Mouse (Mus musculus) small intestine, adult 2 months (tissue): ENCODE data around the gene Bag3. TPM values are rescaled to one million over a fixed set of nuclear protein-coding genes. Genes with fewer than 3 reads are reported as not detected.

Experiments used
- H3K27ac ChIP-seq: fragments of 200-500 bp; 2 replicates; pipeline ENCODE4 v1.5.1; 2012; ENCODE audit warnings: low read depth, low read length, control low read depth, inconsistent platforms; ENCODE audit not compliant: insufficient read depth
- H3K27me3 ChIP-seq: fragments of 200-500 bp; 2 replicates; pipeline ENCODE4 v1.6.1; 2012; ENCODE audit warnings: mild to moderate bottlenecking, moderate library complexity, low read length, inconsistent platforms; ENCODE audit not compliant: control insufficient read depth, insufficient read depth
- H3K36me3 ChIP-seq: fragments of 200-500 bp; 2 replicates; pipeline ENCODE4 v1.6.1; 2012; ENCODE audit warnings: mild to moderate bottlenecking, low read length, control low read depth, inconsistent platforms; ENCODE audit not compliant: control insufficient read depth, insufficient read depth
- H3K4me1 ChIP-seq: fragments of 200-500 bp; 2 replicates; pipeline ENCODE4 v1.6.1; 2012; ENCODE audit warnings: low read length, inconsistent platforms, mixed read lengths; ENCODE audit not compliant: control insufficient read depth, insufficient read depth, insufficient read length
- H3K4me3 ChIP-seq: fragments of 200-500 bp; 2 replicates; pipeline ENCODE4 v1.5.1; 2012; ENCODE audit warnings: low read depth, mild to moderate bottlenecking, control low read depth, inconsistent platforms, low read length, moderate library complexity
- CTCF ChIP-seq: fragments of 200-500 bp; IDR thresholded peaks from 2 replicates; pipeline ENCODE4 v1.5.1; 2012; ENCODE audit warnings: low read depth, mild to moderate bottlenecking, control low read depth, inconsistent platforms, low read length, moderate library complexity, mixed read lengths; ENCODE audit not compliant: insufficient replicate concordance, insufficient read length; ENCODE audit errors: extremely low read depth
- POLR2A ChIP-seq: fragments of 200-500 bp; IDR thresholded peaks from 2 replicates; pipeline ENCODE4 v1.6.1; 2012; ENCODE audit warnings: low read depth, mild to moderate bottlenecking, control low read depth, inconsistent platforms, low read length, moderate library complexity
- WGBS: fragments of 180-500 bp; shearing (Covaris S2); methylation state at CpG from one replicate; pipeline ENCODE4 v1.1.7; 2018; 5-methylcytosine and 5-hydroxymethylcytosine counted together
- polyA plus RNA-seq: library from polyadenylated mRNA; depleted of rRNA; stranded (reverse); fragments of >200 nt; gene quantifications from 2 replicates; pipeline ENCODE4 v1.2.3, GENCODE M21; 2012

The Bag3 gene
- polyA plus RNA-seq, 1 experiment: 32.8 TPM

DNA sequence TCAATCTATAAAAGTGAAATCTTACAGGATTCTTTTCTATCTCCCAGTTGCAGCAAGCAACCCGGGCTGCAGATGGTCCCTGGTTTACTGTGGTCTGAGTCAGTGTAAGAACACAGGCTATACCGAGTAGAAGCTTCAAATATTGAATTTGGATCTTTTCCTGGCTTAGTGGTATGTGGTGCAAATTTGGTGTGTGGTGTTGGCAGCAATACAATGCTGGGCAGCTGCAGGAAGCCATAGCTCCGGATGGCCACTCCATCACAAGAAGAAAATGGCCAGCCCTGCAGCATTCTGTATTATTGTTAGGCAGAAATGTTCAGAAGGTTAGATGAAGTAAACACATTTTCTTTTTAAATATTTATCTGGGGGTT is 27.7 kb downstream of the Bag3 start:
- H3K27ac ChIP-seq: no peak overlapping the region
- peaks cover 17% of the 10 kb centered on the region for H3K36me3 ChIP-seq
- no peak for TF ChIP-seq POLR2A
- TF ChIP-seq CTCF: no peak
- WGBS: 52% methylated on average over 3 of the region's 3 CpGs
- no peak overlapping the region for H3K4me3 ChIP-seq
- peaks cover 7% of the 10 kb centered on the region; the same call in 1 of the 2 replicates for H3K4me1 ChIP-seq
- H3K27me3 ChIP-seq: no peaks in the 10 kb centered on the region

DNA sequence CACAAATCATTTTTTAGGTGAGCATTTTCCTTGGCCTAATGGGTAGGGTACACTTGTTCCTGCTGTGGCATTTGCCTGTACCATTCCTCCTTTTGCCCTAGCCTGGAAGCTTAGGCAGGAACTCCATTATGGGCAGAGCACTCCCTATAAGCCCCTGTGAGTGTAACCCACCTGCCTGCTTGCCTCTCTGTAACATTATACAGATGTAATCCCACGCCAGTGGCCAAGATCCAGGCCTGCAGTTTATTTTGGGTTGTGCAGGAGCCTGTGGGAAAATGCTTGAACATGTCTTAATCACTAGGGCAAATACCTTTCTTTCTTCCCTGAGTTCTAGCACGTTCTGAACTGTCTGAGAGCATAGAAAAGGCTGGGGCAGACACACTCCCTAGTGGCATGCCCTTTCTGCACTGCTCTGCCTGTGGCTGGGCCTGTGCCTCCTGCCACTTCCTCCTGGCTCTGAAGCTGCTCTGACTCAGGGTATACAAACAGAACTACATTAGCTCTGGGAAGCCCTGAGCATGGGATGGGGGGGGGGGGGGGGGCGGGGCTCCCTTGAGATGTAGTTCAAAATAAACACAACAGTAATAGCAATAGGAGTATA is 29.8 kb downstream of the Bag3 start:
- Histone ChIP-seq H3K27ac (no peak overlapping the region), H3K4me3 (no peak overlapping the region), H3K27me3 (no peaks in the 10 kb centered on the region), H3K36me3 (peaks cover under 1% of the 10 kb centered on the region; the same call in 1 of the 2 replicates), H3K4me1 (peaks cover 7% of the 10 kb centered on the region; the same call in 1 of the 2 replicates)
- TF ChIP-seq POLR2A (no peak), CTCF (no peak)
- 28% methylated on average over 3 of the region's 3 CpGs for WGBS

- TF ChIP-seq CTCF (no peak), POLR2A (no peak)
- 53% methylated on average over 6 of the region's 6 CpGs for WGBS
- H3K27ac ChIP-seq: no peak overlapping the region
Observed at GRCm38 (mm10) chr7:128554502-128554901, 31.1 kb downstream of the Bag3 start.

GRCm38 (mm10) chr7:128555141-128555750 is 31.8 kb downstream of the Bag3 start:
- Histone ChIP-seq H3K27ac (no peak overlapping the region), H3K4me1 (peaks cover 5% of the 10 kb centered on the region; the same call in 1 of the 2 replicates), H3K4me3 (no peak overlapping the region), H3K27me3 (no peaks in the 10 kb centered on the region), H3K36me3 (no peaks in the 10 kb centered on the region)
- TF ChIP-seq CTCF: no peak
- TF ChIP-seq POLR2A: no peak
- WGBS: 86% methylated on average over 5 of the region's 5 CpGs

More at GRCm38 (mm10) chr7:128554502-128554901, 31.1 kb downstream of the Bag3 start:
- no peaks in the 10 kb centered on the region for H3K27me3 ChIP-seq
- peaks cover 7% of the 10 kb centered on the region; the same call in 1 of the 2 replicates for H3K4me1 ChIP-seq
- H3K36me3 ChIP-seq: no peaks in the 10 kb centered on the region
- H3K4me3 ChIP-seq: no peak overlapping the region

DNA sequence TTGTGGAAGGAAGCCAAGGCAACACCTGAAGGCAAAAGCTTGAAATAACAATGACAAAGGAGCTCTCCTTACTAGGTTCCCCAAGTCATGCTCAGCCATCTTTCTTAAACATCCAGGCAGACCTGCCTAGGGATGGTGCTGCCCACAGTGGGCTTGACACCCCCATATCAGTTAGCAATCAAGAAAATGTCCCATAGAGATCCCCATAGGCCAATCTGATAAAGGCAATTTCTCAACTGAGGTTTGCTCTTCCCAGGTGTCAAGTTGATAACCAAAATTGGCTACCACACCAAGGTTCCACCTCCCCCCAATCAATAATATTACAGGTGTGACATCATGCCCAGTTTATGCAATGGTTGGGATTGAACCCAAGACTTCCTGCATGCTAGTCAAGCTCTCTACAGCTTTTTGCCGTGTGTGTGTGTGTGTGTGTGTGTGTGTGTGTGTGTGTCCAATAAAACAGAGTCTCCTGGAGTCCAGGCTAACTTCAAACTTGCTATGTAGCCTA is 33.6 kb downstream of the Bag3 start:
- no peak for TF ChIP-seq CTCF
- no peak for TF ChIP-seq POLR2A
- Histone ChIP-seq H3K4me3 (no peak overlapping the region), H3K36me3 (no peaks in the 10 kb centered on the region), H3K27ac (no peak overlapping the region), H3K27me3 (no peaks in the 10 kb centered on the region), H3K4me1 (peaks cover 5% of the 10 kb centered on the region; the same call in 1 of the 2 replicates)
- 83% methylated on average over 1 of the region's 1 CpGs for WGBS

GRCm38 (mm10) chr7:128563373-128563772 is 40.0 kb downstream of the Bag3 start:
- Histone ChIP-seq H3K36me3 (no peaks in the 10 kb centered on the region), H3K27me3 (no peaks in the 10 kb centered on the region), H3K4me3 (no peak overlapping the region), H3K4me1 (peaks cover 4% of the 10 kb centered on the region; the same call in 1 of the 2 replicates), H3K27ac (no peak overlapping the region)
- TF ChIP-seq CTCF (peak; percentile 61; the same call in 1 of the 2 replicates), POLR2A (no peak)
- 59% methylated on average over 4 of the region's 4 CpGs for WGBS

GRCm38 (mm10) chr7:128566311-128566710 is 42.9 kb downstream of the Bag3 start:
- H3K4me3 ChIP-seq: no peak overlapping the region
- WGBS: 76% methylated on average over 7 of the region's 7 CpGs
- H3K36me3 ChIP-seq: no peaks in the 10 kb centered on the region
- no peak for TF ChIP-seq CTCF
- TF ChIP-seq POLR2A: no peak
- H3K27ac ChIP-seq: no peak overlapping the region
- peaks cover 4% of the 10 kb centered on the region; the same call in 1 of the 2 replicates for H3K4me1 ChIP-seq
- no peaks in the 10 kb centered on the region for H3K27me3 ChIP-seq
